Mouse (Mus musculus): ENCODE measurements around the gene Trip6. TPM values are rescaled to one million over a fixed set of nuclear protein-coding genes. Genes with fewer than 3 reads are reported as not detected.
A peak's percentile ranks its signal among the peaks of the same experiment; 100 is the strongest.

Gene Trip6
- polyA plus RNA-seq, 1 experiment from 2014 or later: 112 TPM

DNA sequence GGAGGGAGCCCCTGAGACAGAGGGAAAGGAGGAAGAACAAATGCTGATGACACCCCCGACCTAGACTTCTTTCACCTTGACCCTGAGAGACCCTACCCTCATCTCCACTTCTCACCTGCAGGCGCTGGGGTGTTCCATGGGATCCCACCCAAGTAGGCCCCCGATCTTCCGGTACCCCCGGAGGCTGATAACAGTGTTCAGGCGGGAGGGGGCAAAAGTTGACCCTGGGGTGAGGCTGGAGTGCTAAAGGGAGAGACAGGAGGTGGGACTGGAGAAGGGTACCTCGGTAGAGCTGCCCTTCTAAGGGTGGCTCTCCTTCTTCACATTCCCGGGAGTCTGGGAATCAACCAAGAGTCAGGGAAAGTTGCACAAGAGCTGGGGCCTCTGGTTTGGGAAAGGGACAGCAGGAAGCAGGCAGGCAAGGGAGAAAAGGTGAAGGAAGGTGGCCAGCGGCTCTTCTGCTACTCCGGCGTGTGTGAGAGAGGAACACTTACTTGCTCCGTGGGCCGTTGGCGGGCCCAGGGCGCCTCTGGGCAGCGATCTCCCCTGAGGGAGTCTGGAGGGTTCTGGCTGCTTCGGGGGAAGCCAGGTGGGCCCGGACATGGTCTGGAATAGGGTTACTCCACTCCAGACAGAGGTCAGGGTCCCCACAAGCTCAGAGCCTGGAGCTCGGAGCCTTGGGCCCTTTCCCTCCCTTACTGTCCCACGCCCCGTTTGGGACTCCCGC lies 575 bp downstream of the Trip6 start:
- H3K27me3 ChIP-seq: no peaks in the 10 kb centered on the region
- peaks cover 39% of the 10 kb centered on the region for H3K4me1 ChIP-seq
- no peaks in the 10 kb centered on the region for H3K9me3 ChIP-seq (replicated peaks)
- H3K27ac ChIP-seq (replicated peaks): peak overlapping the region; percentile 97
- WGBS: 1% methylated on average over 22 of the region's 22 CpGs
- peaks cover 47% of the 10 kb centered on the region for H3K36me3 ChIP-seq
- H3K4me2 ChIP-seq (replicated peaks): peak overlapping the region; percentile 88
- ATAC-seq (ENCODE audit: insufficient number of reproducible peaks, low FRiP score, low TSS enrichment, low read depth): peak; percentile 75; the same call in 1 of the 2 replicates
- H3K9ac ChIP-seq: peak overlapping the region; percentile 72
- H3K4me3 ChIP-seq (replicated peaks): peak overlapping the region; percentile 68

DNA sequence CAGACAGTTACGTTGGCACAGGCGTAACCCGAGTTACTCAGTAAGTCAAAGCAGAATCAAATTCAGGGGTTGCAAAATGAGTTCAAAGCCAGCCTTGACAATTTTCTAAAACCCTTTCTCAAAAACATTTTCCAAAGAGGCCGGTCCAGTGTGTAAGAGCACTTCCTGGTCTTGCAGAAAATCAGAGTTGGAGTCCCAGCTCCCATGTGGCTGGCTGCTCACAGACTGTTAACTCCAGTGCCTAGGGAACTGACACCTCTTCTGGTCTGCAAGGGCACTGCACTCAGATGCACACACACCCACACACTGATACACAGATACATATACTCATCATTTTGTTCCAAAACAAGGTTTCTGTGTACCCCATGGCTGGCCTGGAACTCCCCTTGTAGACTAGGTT lies 5.8 kb downstream of the Trip6 start:
- WGBS: 90% methylated on average over 4 of the region's 4 CpGs
- Histone ChIP-seq H3K27ac (replicated peaks) (peak overlapping the region; percentile 96), H3K4me1 (peaks cover 55% of the 10 kb centered on the region), H3K36me3 (peaks cover 53% of the 10 kb centered on the region), H3K9me3 (replicated peaks) (no peaks in the 10 kb centered on the region), H3K27me3 (no peaks in the 10 kb centered on the region), H3K9ac (no peak overlapping the region), H3K4me2 (replicated peaks) (peak overlapping the region; percentile 68), H3K4me3 (replicated peaks) (peak overlapping the region; percentile 92; the same call in 1 of the 2 replicates)
- no peak for ATAC-seq (ENCODE audit: insufficient number of reproducible peaks, low FRiP score, low TSS enrichment, low read depth)

DNA sequence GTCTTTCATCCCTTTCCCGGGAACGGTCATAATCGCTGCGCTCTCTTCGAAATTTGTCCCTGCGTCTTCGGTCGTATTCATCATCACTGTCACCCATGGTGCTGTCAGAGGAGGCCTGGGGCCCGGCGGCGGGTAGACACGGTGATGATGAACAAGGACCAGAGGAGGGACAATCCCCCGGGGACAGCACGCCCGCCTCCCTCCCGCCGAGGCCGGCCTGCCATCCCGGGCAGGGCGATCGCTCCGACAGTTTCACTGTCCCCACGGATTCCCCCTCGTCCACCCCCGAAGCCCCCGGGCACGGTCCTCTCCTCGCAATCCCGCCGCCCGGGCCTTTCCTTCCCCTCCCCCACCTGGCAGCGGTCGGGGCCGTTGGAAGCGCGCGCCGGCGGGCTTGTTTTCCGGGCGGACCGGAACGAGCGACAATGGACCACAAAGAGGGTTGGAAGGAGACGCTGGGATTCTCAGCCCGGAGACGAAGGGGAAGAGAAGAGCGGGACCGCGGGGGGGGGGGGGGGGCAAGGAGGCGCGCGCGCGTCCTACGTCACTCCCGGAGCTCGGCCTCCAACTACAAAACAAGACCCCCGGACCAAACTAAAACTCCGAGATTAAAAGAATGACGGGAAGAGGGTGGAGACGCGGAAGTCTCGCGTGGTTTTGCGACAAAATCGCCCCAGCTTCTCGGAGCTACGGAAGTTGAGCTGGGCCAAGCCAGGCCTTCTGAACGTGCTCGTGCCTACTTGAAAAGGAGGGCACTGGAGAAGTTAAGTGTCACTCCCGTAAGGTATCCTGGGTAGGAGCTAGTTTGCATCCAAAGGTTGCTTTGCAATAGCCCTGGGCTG lies 6.9 kb downstream of the Trip6 start, which contains the start of gene Srrt:
TSS of gene Srrt (minus strand) at position 604 of the 842 bp plus-strand sequence.
- Histone ChIP-seq H3K9ac (peak within 1 kb of the TSS; percentile 98), H3K27ac (replicated peaks) (peak within 1 kb of the TSS; percentile 96), H3K27me3 (no peaks in the 10 kb centered on the region), H3K36me3 (peaks cover 64% of the 10 kb centered on the region), H3K4me3 (replicated peaks) (peak within 1 kb of the TSS; percentile 92), H3K4me1 (peaks cover 46% of the 10 kb centered on the region), H3K9me3 (replicated peaks) (no peaks in the 10 kb centered on the region), H3K4me2 (replicated peaks) (peak within 1 kb of the TSS; percentile 68)
- under 1% methylated on average over 58 of the region's 72 CpGs for WGBS
- peak; percentile 88 for ATAC-seq (ENCODE audit: insufficient number of reproducible peaks, low FRiP score, low TSS enrichment, low read depth)

DNA sequence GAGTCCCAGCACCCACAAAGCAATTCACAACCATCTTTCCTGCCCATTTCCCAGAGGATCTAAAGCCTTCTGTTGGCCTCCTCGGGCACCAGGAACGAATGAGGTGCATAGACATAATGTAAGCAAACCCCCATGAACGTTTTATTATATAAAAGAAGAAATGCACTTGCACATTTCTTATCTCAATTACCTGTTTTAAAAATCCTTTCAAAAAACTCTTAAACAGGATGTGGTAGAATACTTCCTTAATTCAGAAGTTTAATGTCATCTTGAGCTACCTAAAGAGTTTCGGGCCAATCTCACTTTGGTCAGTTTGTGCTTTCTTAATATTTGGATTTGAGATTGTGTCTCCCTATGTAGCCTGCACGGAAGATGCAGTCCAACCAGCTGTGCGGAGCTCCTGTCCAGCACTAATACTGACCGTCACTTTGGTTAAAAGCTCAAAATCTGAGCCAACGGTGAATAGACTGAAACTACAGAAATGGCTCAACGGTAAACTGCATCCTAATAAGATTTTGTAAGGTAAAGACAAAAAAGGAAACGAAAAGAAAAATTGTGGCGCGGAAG lies 7.7 kb downstream of the Trip6 start:
- Histone ChIP-seq H3K36me3 (peaks cover 66% of the 10 kb centered on the region), H3K27ac (replicated peaks) (peak overlapping the region; percentile 96; the same call in 1 of the 2 replicates), H3K4me1 (peaks cover 38% of the 10 kb centered on the region), H3K4me2 (replicated peaks) (peak overlapping the region; percentile 68), H3K27me3 (no peaks in the 10 kb centered on the region), H3K9ac (peak overlapping the region; percentile 98), H3K4me3 (replicated peaks) (peak overlapping the region; percentile 92), H3K9me3 (replicated peaks) (no peaks in the 10 kb centered on the region)
- 12% methylated on average over 12 of the region's 12 CpGs for WGBS
- ATAC-seq (ENCODE audit: insufficient number of reproducible peaks, low FRiP score, low TSS enrichment, low read depth): no peak

DNA sequence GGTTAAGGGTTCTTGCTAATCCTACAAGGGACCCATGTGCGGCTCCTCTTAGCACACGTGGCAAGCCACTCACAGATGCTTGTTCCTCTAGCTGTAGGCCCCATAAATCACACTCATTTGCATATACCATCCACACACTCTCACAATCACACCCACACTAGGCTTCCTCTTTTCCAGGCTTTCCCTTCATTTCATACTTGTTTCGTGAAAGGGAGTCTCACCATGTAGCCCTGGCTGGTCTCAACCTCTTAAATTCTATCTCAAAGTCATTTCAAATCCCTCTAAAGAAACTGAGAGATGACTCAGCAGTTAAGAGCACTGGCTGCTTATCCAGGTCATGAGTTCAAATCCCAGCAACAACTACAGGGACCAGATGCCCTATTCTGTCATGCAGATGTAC lies 8.4 kb downstream of the Trip6 start:
- Histone ChIP-seq H3K4me2 (replicated peaks) (peak overlapping the region; percentile 68), H3K36me3 (peaks cover 68% of the 10 kb centered on the region), H3K27ac (replicated peaks) (no peak overlapping the region), H3K4me1 (peaks cover 34% of the 10 kb centered on the region), H3K9ac (0 out of 2 replicates have a peak overlapping the region, but pooled peaks have one; percentile 98), H3K9me3 (replicated peaks) (no peaks in the 10 kb centered on the region), H3K4me3 (replicated peaks) (peak overlapping the region; percentile 92), H3K27me3 (no peaks in the 10 kb centered on the region)
- ATAC-seq (ENCODE audit: insufficient number of reproducible peaks, low FRiP score, low TSS enrichment, low read depth): no peak
- WGBS: 58% methylated on average over 3 of the region's 3 CpGs

DNA sequence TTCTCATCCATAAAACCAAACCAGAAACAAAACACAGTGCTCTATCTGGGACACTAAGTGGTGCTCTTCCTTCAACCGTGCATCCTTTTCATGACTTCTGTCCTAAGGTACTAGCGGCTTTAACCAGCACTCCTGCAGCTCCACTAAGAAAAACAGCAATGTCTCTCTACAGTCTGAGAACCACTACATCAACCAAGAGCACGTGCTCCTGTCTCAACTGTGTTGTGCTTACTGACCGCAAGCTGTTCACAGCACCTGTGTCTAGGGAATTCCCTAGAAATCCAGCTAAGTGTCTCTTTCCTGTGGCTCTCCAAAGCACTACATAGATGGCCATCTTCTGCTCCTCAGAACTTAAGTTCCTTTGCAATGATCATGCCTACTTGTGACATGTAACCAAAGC lies 9.4 kb downstream of the Trip6 start:
- Histone ChIP-seq H3K36me3 (peaks cover 68% of the 10 kb centered on the region), H3K27me3 (no peaks in the 10 kb centered on the region), H3K9me3 (replicated peaks) (no peaks in the 10 kb centered on the region), H3K9ac (0 out of 2 replicates have a peak overlapping the region, but pooled peaks have one; percentile 6), H3K4me1 (peaks cover 36% of the 10 kb centered on the region), H3K4me2 (replicated peaks) (0 out of 2 replicates have a peak overlapping the region, but pooled peaks have one; percentile 4), H3K27ac (replicated peaks) (no peak overlapping the region), H3K4me3 (replicated peaks) (no peak overlapping the region)
- WGBS: 70% methylated on average over 4 of the region's 4 CpGs
- no peak for ATAC-seq (ENCODE audit: insufficient number of reproducible peaks, low FRiP score, low TSS enrichment, low read depth)

DNA sequence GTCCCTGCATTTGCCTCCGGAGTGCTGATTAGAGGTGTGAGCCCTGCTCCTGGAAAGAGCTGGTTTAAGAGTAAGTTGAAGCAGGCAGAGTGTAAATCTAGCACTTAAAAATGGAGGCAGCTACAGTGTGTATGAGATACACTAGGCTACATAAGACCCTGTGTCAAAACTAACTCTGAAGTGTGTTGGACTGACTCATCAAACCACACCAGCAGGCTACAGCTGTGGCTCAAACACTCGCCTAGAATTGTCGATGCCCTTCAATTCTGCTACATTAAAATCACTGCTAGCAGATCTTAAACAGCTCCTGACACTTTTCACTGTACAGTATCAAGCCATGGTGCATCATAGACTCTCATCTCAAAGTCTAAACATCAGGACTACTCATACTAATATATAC lies 10.0 kb downstream of the Trip6 start:
- no peak overlapping the region for H3K9ac ChIP-seq
- no peaks in the 10 kb centered on the region for H3K27me3 ChIP-seq
- H3K9me3 ChIP-seq (replicated peaks): no peaks in the 10 kb centered on the region
- H3K4me3 ChIP-seq (replicated peaks): no peak overlapping the region
- peaks cover 68% of the 10 kb centered on the region for H3K36me3 ChIP-seq
- 72% methylated on average over 3 of the region's 3 CpGs for WGBS
- no peak overlapping the region for H3K27ac ChIP-seq (replicated peaks)
- no peak overlapping the region for H3K4me2 ChIP-seq (replicated peaks)
- no peak for ATAC-seq (ENCODE audit: insufficient number of reproducible peaks, low FRiP score, low TSS enrichment, low read depth)
- peaks cover 41% of the 10 kb centered on the region for H3K4me1 ChIP-seq

DNA sequence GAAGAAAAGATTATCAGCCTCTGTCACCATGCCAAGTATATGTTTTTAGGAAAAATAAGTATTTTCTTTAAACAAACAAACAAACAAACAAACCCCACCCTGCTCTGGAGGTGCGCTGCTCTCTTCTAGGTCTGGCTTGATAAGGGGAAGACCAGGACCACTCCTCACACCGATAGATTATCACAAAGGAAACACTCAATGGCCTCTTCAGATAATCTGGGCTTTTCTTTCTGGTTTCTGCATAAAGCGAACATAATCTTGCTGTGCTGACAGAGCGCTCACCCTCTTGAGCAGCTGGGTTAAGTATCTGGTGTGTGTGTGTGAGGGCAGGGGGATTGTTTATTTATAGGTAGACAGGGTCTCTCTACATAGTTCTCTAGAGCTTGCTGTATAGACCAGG lies 10.6 kb downstream of the Trip6 start:
- peaks cover 68% of the 10 kb centered on the region for H3K36me3 ChIP-seq
- no peaks in the 10 kb centered on the region for H3K27me3 ChIP-seq
- WGBS: 88% methylated on average over 4 of the region's 4 CpGs
- peaks cover 39% of the 10 kb centered on the region for H3K4me1 ChIP-seq
- no peak overlapping the region for H3K27ac ChIP-seq (replicated peaks)
- H3K4me3 ChIP-seq (replicated peaks): no peak overlapping the region
- H3K9ac ChIP-seq: no peak overlapping the region
- ATAC-seq (ENCODE audit: insufficient number of reproducible peaks, low FRiP score, low TSS enrichment, low read depth): no peak
- no peaks in the 10 kb centered on the region for H3K9me3 ChIP-seq (replicated peaks)
- H3K4me2 ChIP-seq (replicated peaks): no peak overlapping the region

DNA sequence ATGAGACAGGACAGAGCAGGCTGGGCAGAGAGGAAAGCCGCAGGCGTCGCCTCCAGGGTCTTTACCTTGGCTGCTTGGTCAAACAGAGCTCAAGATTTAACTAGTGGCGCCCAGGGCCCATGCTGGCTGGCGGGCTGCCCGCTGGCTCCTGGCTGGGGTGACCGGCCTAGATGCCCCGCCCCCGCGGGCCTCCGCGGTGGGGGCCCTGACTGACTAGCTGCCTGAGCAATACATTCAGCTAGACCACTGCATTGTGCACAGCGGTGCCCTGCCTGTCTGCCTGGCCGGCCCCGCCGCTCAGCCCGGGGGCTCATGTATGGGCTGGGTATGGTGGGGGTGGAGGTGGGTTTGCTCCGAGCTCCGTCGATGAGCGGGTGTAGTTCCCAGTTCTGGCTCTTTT lies 13.0 kb downstream of the Trip6 start:
- Histone ChIP-seq H3K27me3 (no peaks in the 10 kb centered on the region), H3K9ac (no peak overlapping the region), H3K4me2 (replicated peaks) (no peak overlapping the region), H3K4me1 (peaks cover 28% of the 10 kb centered on the region), H3K27ac (replicated peaks) (no peak overlapping the region), H3K36me3 (peaks cover 88% of the 10 kb centered on the region), H3K9me3 (replicated peaks) (no peaks in the 10 kb centered on the region), H3K4me3 (replicated peaks) (no peak overlapping the region)
- peak; percentile 37; the same call in 1 of the 2 replicates for ATAC-seq (ENCODE audit: insufficient number of reproducible peaks, low FRiP score, low TSS enrichment, low read depth)
- 79% methylated on average over 21 of the region's 21 CpGs for WGBS

DNA sequence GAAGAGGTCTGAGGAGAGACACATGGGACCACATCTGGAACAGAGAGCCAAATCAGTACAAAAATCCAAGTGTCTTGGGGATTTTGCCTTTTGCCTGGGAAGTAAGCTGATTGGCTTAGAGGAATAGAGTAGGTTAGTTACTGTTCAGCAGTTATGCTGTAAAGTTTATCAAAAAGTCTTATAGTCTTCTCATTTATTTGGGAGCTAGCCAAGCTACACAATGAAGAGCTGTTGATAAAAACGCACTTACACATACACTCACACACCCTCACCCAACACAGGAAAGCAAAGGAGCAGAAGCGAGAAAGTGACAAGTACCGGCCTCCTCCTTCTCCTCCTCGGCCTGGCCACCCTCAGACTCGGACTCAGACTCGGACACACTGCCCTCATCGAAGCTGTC lies 15.0 kb downstream of the Trip6 start:
- ATAC-seq (ENCODE audit: insufficient number of reproducible peaks, low FRiP score, low TSS enrichment, low read depth): no peak
- Histone ChIP-seq H3K36me3 (peaks cover 92% of the 10 kb centered on the region), H3K4me3 (replicated peaks) (no peak overlapping the region), H3K27me3 (no peaks in the 10 kb centered on the region), H3K27ac (replicated peaks) (no peak overlapping the region; the same call in 1 of the 2 replicates), H3K9me3 (replicated peaks) (no peaks in the 10 kb centered on the region), H3K9ac (no peak overlapping the region), H3K4me2 (replicated peaks) (no peak overlapping the region), H3K4me1 (peaks cover 20% of the 10 kb centered on the region)
- WGBS: 92% methylated on average over 7 of the region's 7 CpGs

DNA sequence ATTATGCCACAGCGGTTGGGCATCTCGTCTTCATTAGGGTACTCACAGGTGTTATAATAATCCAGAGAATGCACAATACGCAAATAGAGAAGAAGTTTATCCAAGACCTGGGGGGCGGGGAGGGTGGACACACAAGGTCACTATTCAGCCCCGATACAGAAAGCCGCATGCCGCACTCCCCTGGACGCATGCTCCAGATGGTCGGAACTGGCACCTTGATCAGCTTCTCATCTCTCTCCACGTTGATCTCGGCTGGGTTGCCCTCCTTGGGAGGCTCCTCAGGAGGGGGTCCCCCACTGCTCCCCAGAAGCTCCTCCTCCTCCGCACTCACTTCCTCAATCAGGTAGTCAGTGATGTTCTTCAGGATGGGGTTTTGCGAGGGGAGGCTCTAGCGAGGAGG lies 17.1 kb downstream of the Trip6 start:
- Histone ChIP-seq H3K27me3 (no peaks in the 10 kb centered on the region; the same call in 1 of the 2 replicates), H3K4me1 (peaks cover 29% of the 10 kb centered on the region), H3K9ac (no peak overlapping the region), H3K4me2 (replicated peaks) (no peak overlapping the region), H3K9me3 (replicated peaks) (no peaks in the 10 kb centered on the region), H3K27ac (replicated peaks) (no peak overlapping the region), H3K4me3 (replicated peaks) (no peak overlapping the region), H3K36me3 (peaks cover 71% of the 10 kb centered on the region)
- no peak for ATAC-seq (ENCODE audit: insufficient number of reproducible peaks, low FRiP score, low TSS enrichment, low read depth)
- WGBS: 90% methylated on average over 14 of the region's 14 CpGs
